12 mouse cellular contexts compared by ENCODE assay signal in genomic region chr15:12472646-12473045, GRCm38 (mm10).
"Had no signal": no experiment of that assay in that cellular context is flagged by ENCODE, and none has a peak within 500 bp of the region (broad histone marks: within the 10 kb centered on the region; RNA-seq: fewer than 3 reads in every experiment).

No protein-coding gene starts in this region.

- DNase-seq: left cerebral cortex, postnatal 4 days; liver; liver, embryonic 13.5 days; liver, postnatal 0 days; lung, adult 18-20 months; lung, adult 2 months; lung, embryonic 14.5 days; lung, postnatal 10 days; lung, postnatal 14 days; lung, postnatal 36 days; lung, postnatal 4 days; midbrain, embryonic 14.5 days had no signal
